Mouse (Mus musculus) left cerebral cortex, postnatal 10 days (tissue): ENCODE results near the gene Larp1b. TPM values are rescaled to one million over a fixed set of nuclear protein-coding genes. Genes with fewer than 3 reads are reported as not detected.
"Not testable (repeated sequence)": the region's sequence is repeated elsewhere in the genome, so short reads cannot be mapped to it uniquely, and the experiment has no call there.

ENCODE experiments used
- DNase-seq, 2 experiments: peaks; one replicate each; pipeline ENCODE4 v3.0.0; 2021 to 2022; ENCODE audit warnings: low spot score in 2 of 2, mixed read lengths in 1 of 2; ENCODE audit errors: extremely low spot score in 1 of 2
- intact Hi-C: fragments of 180-260 bp; cut with DNase I; formaldehyde crosslinking; loops from one replicate; pipeline ENCODE4 v1.15.1; 2025
- total RNA-seq, 2 experiments: library from RNA; stranded (reverse); gene quantifications; 2 replicates each; pipeline ENCODE4 v1.2.3; 2021

Gene Larp1b
- total RNA-seq, result 10 to 100 TPM; 23.9 to 24.5 TPM

- intact Hi-C loops, result no loop called here
- DNase-seq, result peak; percentile 96 to 99
These were observed at the start of gene Larp1b for GRCm38 (mm10) chr3:40949170-40949902. Gene Larp1b, plus strand, starts transcription at chr3:40949828.

GRCm38 (mm10) chr3:40902443-40902842 is 47.2 kb upstream of the Larp1b start, which contains the start of gene 1700034I23Rik:
Gene 1700034I23Rik, minus strand, starts transcription at chr3:40902543.
- intact Hi-C loops, result not testable (repeated sequence)

GRCm38 (mm10) chr3:40938189-40938588 is 11.4 kb upstream of the Larp1b start:
- intact Hi-C loops, result no loop called here
- no peak for DNase-seq

More at GRCm38 (mm10) chr3:40902443-40902842, 47.2 kb upstream of the Larp1b start, which contains the start of gene 1700034I23Rik:
- DNase-seq, result not testable (repeated sequence)

- intact Hi-C loops, result no loop called here
- DNase-seq, result no peak
These were observed 11.0 kb upstream of the Larp1b start for GRCm38 (mm10) chr3:40938592-40938991.

- intact Hi-C loops, result no loop called here
- DNase-seq, result no peak
These were observed 10.6 kb upstream of the Larp1b start for GRCm38 (mm10) chr3:40939019-40939418.

- peak in 1 of 2 experiments; percentile 71 for DNase-seq
- intact Hi-C loops, result no loop called here
These were observed 424 bp downstream of the Larp1b start for GRCm38 (mm10) chr3:40949903-40950600.

- intact Hi-C loops, result no loop called here
- peak in 1 of 2 experiments; percentile 6 for DNase-seq
These were observed 1.1 kb downstream of the Larp1b start for GRCm38 (mm10) chr3:40950601-40951201.

GRCm38 (mm10) chr3:40951365-40951764 is 1.7 kb downstream of the Larp1b start:
- no peak for DNase-seq
- intact Hi-C loops, result no loop called here

GRCm38 (mm10) chr3:40952606-40953005 is 3.0 kb downstream of the Larp1b start:
- DNase-seq, result no peak
- intact Hi-C loops, result no loop called here

- intact Hi-C loops, result no loop called here
These were observed 5.2 kb downstream of the Larp1b start for GRCm38 (mm10) chr3:40954792-40955191.

GRCm38 (mm10) chr3:40958831-40959230 is 9.2 kb downstream of the Larp1b start:
- intact Hi-C loops, result no loop called here
- no peak for DNase-seq

More at GRCm38 (mm10) chr3:40954792-40955191, 5.2 kb downstream of the Larp1b start:
- DNase-seq, result no peak

- intact Hi-C loops, result no loop called here
- DNase-seq, result no peak
These were observed 31.1 kb downstream of the Larp1b start for GRCm38 (mm10) chr3:40980758-40981157.

- intact Hi-C loops, result no loop called here
- DNase-seq, result no peak
These were observed 37.9 kb downstream of the Larp1b start for GRCm38 (mm10) chr3:40987539-40987938.

GRCm38 (mm10) chr3:40988722-40989121 is 39.1 kb downstream of the Larp1b start:
- no peak for DNase-seq
- intact Hi-C loops, result no loop called here

GRCm38 (mm10) chr3:40991541-40991940 is 41.9 kb downstream of the Larp1b start:
- intact Hi-C loops, result no loop called here
- DNase-seq, result no peak

- intact Hi-C loops, result no loop called here
- DNase-seq, result no peak
These were observed 45.5 kb downstream of the Larp1b start for GRCm38 (mm10) chr3:40995161-40995560.

- no peak for DNase-seq
- intact Hi-C loops, result no loop called here
These were observed 59.7 kb downstream of the Larp1b start for GRCm38 (mm10) chr3:41009315-41009714.

GRCm38 (mm10) chr3:41009990-41010389 is 60.4 kb downstream of the Larp1b start:
- DNase-seq, result no peak
- intact Hi-C loops, result no loop called here

- intact Hi-C loops, result no loop called here
- no peak for DNase-seq
These were observed 61.1 kb downstream of the Larp1b start for GRCm38 (mm10) chr3:41010701-41011100.

GRCm38 (mm10) chr3:41012451-41012850 is 62.8 kb downstream of the Larp1b start:
- intact Hi-C loops, result no loop called here
- no peak for DNase-seq
